Mouse (Mus musculus): ENCODE results near the gene Pecam1. TPM values are rescaled to one million over a fixed set of nuclear protein-coding genes. Genes with fewer than 3 reads are reported as not detected.
A peak's percentile ranks its signal among the peaks of the same experiment; 100 is the strongest.
"Not testable (repeated sequence)": the region's sequence is repeated elsewhere in the genome, so short reads cannot be mapped to it uniquely, and the experiment has no call there.

The Pecam1 gene
- total RNA-seq, 4 experiments from 2014 or later: 16.0 to 21.1 (median 18.0) TPM

- no peak for DNase-seq (ENCODE audit: low spot score in 2 of 2)
Observed at GRCm38 (mm10) chr11:106773061-106773460, 22.6 kb upstream of the Pecam1 start.

- no peak for DNase-seq (ENCODE audit: low spot score in 2 of 2)
Observed at GRCm38 (mm10) chr11:106770195-106770974, 20.0 kb upstream of the Pecam1 start.

GRCm38 (mm10) chr11:106767516-106767915 is 17.1 kb upstream of the Pecam1 start:
- DNase-seq (ENCODE audit: low spot score in 2 of 2): no peak

GRCm38 (mm10) chr11:106766611-106767162 is 16.3 kb upstream of the Pecam1 start:
- no peak for DNase-seq (ENCODE audit: low spot score in 2 of 2)

GRCm38 (mm10) chr11:106762800-106763185 is 12.4 kb upstream of the Pecam1 start:
- no peak for DNase-seq (ENCODE audit: low spot score in 2 of 2)

- no peak for DNase-seq (ENCODE audit: low spot score in 2 of 2)
Observed at GRCm38 (mm10) chr11:106762139-106762799, 11.8 kb upstream of the Pecam1 start.

- DNase-seq (ENCODE audit: low spot score in 2 of 2): no peak
Observed at GRCm38 (mm10) chr11:106760511-106760910, 10.1 kb upstream of the Pecam1 start.

GRCm38 (mm10) chr11:106759028-106759427 is 8.6 kb upstream of the Pecam1 start:
- DNase-seq (ENCODE audit: low spot score in 2 of 2): no peak

GRCm38 (mm10) chr11:106755583-106755982 is 5.2 kb upstream of the Pecam1 start:
- DNase-seq (ENCODE audit: low spot score in 2 of 2): no peak

GRCm38 (mm10) chr11:106753314-106753713 is 2.9 kb upstream of the Pecam1 start:
- DNase-seq (ENCODE audit: low spot score in 2 of 2): no peak

- DNase-seq (ENCODE audit: low spot score in 2 of 2): no peak
Observed at GRCm38 (mm10) chr11:106752103-106752502, 1.7 kb upstream of the Pecam1 start.

- DNase-seq (ENCODE audit: low spot score in 2 of 2): no peak
Observed at GRCm38 (mm10) chr11:106751039-106752018, 901 bp upstream of the Pecam1 start, which contains the start of gene Milr1. TSS of gene Milr1 (plus strand) at chr11:106751226.

- DNase-seq (ENCODE audit: low spot score in 2 of 2): not testable (repeated sequence)
Observed at GRCm38 (mm10) chr11:106749557-106750120, 789 bp downstream of the Pecam1 start.

GRCm38 (mm10) chr11:106744949-106745348 is 5.5 kb downstream of the Pecam1 start:
- DNase-seq (ENCODE audit: low spot score in 2 of 2): no peak

GRCm38 (mm10) chr11:106742388-106742841 is 8.0 kb downstream of the Pecam1 start:
- DNase-seq (ENCODE audit: low spot score in 2 of 2): no peak

- no peak for DNase-seq (ENCODE audit: low spot score in 2 of 2)
Observed at GRCm38 (mm10) chr11:106741826-106742225, 8.6 kb downstream of the Pecam1 start.

- DNase-seq (ENCODE audit: low spot score in 2 of 2): no peak
Observed at GRCm38 (mm10) chr11:106741232-106741631, 9.2 kb downstream of the Pecam1 start.

- DNase-seq (ENCODE audit: low spot score in 2 of 2): not testable (repeated sequence)
Observed at GRCm38 (mm10) chr11:106740724-106741123, 9.7 kb downstream of the Pecam1 start.

- DNase-seq (ENCODE audit: low spot score in 2 of 2): no peak
Observed at GRCm38 (mm10) chr11:106739116-106739515, 11.3 kb downstream of the Pecam1 start.

GRCm38 (mm10) chr11:106737178-106737621 is 13.2 kb downstream of the Pecam1 start:
- peak; percentile 15 to 44 for DNase-seq (ENCODE audit: low spot score in 2 of 2)

GRCm38 (mm10) chr11:106736614-106737013 is 13.8 kb downstream of the Pecam1 start:
- no peak for DNase-seq (ENCODE audit: low spot score in 2 of 2)

Data from layer of hippocampus, adult 8-10 months (tissue).